Mouse (Mus musculus): ENCODE results near the gene Otud6a. TPM values are rescaled to one million over a fixed set of nuclear protein-coding genes. Genes with fewer than 3 reads are reported as not detected.

The Otud6a gene
- polyA plus RNA-seq, 1 experiment from 2014 or later, result not detected

GRCm38 (mm10) chrX:100470126-100470525 is 41.3 kb downstream of the Otud6a start:
- H3K36me3 ChIP-seq, result no peaks in the 10 kb centered on the region
- no peak for ATAC-seq (ENCODE audit: insufficient number of reproducible peaks, insufficient read depth, low FRiP score, low TSS enrichment, low read depth)
- no peak overlapping the region for H3K4me3 ChIP-seq (replicated peaks)
- H3K27me3 ChIP-seq, result peaks cover 61% of the 10 kb centered on the region
- no peak overlapping the region for H3K9ac ChIP-seq (replicated peaks)
- no peak overlapping the region for H3K4me2 ChIP-seq
- no peaks in the 10 kb centered on the region for H3K9me3 ChIP-seq
- H3K4me1 ChIP-seq (replicated peaks), result no peaks in the 10 kb centered on the region
- no peak overlapping the region for H3K27ac ChIP-seq
- WGBS, result 88% methylated on average over 3 of the region's 3 CpGs

- no peaks in the 10 kb centered on the region for H3K36me3 ChIP-seq
- whole genome bisulfite sequencing, result 77% methylated on average over 3 of the region's 3 CpGs
- peaks cover 67% of the 10 kb centered on the region for H3K27me3 ChIP-seq
- no peaks in the 10 kb centered on the region for H3K9me3 ChIP-seq
- no peak overlapping the region for H3K9ac ChIP-seq (replicated peaks)
- no peaks in the 10 kb centered on the region for H3K4me1 ChIP-seq (replicated peaks)
- H3K4me2 ChIP-seq, result no peak overlapping the region
- no peak overlapping the region for H3K4me3 ChIP-seq (replicated peaks)
- H3K27ac ChIP-seq, result no peak overlapping the region
- ATAC-seq (ENCODE audit: insufficient number of reproducible peaks, insufficient read depth, low FRiP score, low TSS enrichment, low read depth), result no peak
Measured at GRCm38 (mm10) chrX:100471491-100471890, 42.7 kb downstream of the Otud6a start.

DNA sequence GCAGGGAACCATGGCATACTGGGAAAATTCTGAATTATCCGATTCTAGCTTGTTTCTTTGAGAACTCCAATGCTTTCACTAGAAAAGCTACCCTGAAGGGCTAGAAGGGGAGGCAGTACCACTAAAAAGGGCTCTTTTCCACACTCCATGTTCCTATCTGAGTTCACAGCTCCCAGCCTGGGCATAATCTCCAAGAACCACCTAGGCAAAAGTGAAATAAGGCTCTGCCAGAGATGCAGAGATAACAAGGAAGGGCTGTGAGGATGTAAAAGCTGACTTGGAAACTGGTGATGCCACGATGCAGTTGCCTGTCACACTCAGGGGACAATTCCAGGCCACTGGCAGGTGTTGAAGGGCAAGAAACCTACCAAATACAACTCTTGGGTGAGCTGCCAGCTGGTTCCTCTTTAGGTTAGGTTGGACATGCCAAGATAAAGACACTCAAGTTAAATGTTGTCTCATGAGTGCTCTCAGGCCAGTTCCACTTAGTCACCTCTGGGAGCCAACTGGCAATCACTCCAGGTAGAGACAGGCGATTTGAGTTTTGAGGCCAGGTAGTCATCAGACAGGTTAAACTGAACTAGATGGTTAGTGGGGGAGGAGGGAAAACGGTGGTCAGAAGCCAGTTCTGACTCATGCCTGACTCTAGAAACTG is 46.9 kb downstream of the Otud6a start:
- peaks cover 44% of the 10 kb centered on the region for H3K27me3 ChIP-seq
- no peaks in the 10 kb centered on the region for H3K36me3 ChIP-seq
- no peak for ATAC-seq (ENCODE audit: insufficient number of reproducible peaks, insufficient read depth, low FRiP score, low TSS enrichment, low read depth)
- WGBS, result 83% methylated on average over 4 of the region's 4 CpGs
- no peak overlapping the region for H3K4me2 ChIP-seq
- H3K9me3 ChIP-seq, result no peaks in the 10 kb centered on the region
- no peak overlapping the region for H3K27ac ChIP-seq
- no peaks in the 10 kb centered on the region for H3K4me1 ChIP-seq (replicated peaks)
- no peak overlapping the region for H3K4me3 ChIP-seq (replicated peaks)
- H3K9ac ChIP-seq (replicated peaks), result no peak overlapping the region

MicroRNAs encoded within 50 kb of the gene (microRNA counts, 519-probe panel; counts per million panel counts)
- microRNA mmu-miR-676, result 3,441 counts per million, percentile 19 among the panel's probes with 10 or more counts

Small RNA genes within 50 kb of the gene (microRNA-seq; reads per million reads assigned to microRNA genes)
- gene Mir676, result 553 reads per million, percentile 71 among the genes with 10 or more reads in this experiment

Other genes starting within 250 kb of the Otud6a start
- 0.74 and 0.84 TPM in 2 replicates for gene Awat2, start 13.7 kb downstream of the Otud6a start, polyA plus RNA-seq (2016; fragmentation: Nextera tagmentation; extraction: Ambion mirVana)
- gene Igbp1, start 65.3 kb downstream of the Otud6a start, polyA plus RNA-seq (2016; fragmentation: Nextera tagmentation; extraction: Ambion mirVana), result 38.3 and 38.9 TPM in 2 replicates
- gene Dgat2l6, start 95.8 kb downstream of the Otud6a start, polyA plus RNA-seq (2016; fragmentation: Nextera tagmentation; extraction: Ambion mirVana), result not detected in 2 replicates
- gene Awat1, start 143.2 kb downstream of the Otud6a start, polyA plus RNA-seq (2016; fragmentation: Nextera tagmentation; extraction: Ambion mirVana), result not detected in 2 replicates
- not detected in 2 replicates for gene P2ry4, start 165.9 kb downstream of the Otud6a start, polyA plus RNA-seq (2016; fragmentation: Nextera tagmentation; extraction: Ambion mirVana)
- not detected in 2 replicates for gene Arr3, start 176.5 kb downstream of the Otud6a start, polyA plus RNA-seq (2016; fragmentation: Nextera tagmentation; extraction: Ambion mirVana)
- gene Kif4, start 196.7 kb downstream of the Otud6a start, polyA plus RNA-seq (2016; fragmentation: Nextera tagmentation; extraction: Ambion mirVana), result 39.7 and 40.6 TPM in 2 replicates
- gene Pdzd11, start 197.6 kb downstream of the Otud6a start, polyA plus RNA-seq (2016; fragmentation: Nextera tagmentation; extraction: Ambion mirVana), result 104 and 117 TPM in 2 replicates